Mouse (Mus musculus): Measurements from ENCODE around the gene Mia3.
"Not testable (repeated sequence)": the region's sequence is repeated elsewhere in the genome, so short reads cannot be mapped to it uniquely, and the experiment has no call there.

The Mia3 gene

GRCm38 (mm10) chr1:183344886-183345816 lies 24.2 kb downstream of the Mia3 start:
- peak; percentile 75 for DNase-seq (ENCODE audit: low read depth, low spot score)

GRCm38 (mm10) chr1:183342902-183343301 lies 26.5 kb downstream of the Mia3 start:
- DNase-seq (ENCODE audit: low read depth, low spot score): not testable (repeated sequence)

GRCm38 (mm10) chr1:183327171-183327570 lies 42.2 kb downstream of the Mia3 start:
- DNase-seq (ENCODE audit: low read depth, low spot score): no peak

- DNase-seq (ENCODE audit: low read depth, low spot score): no peak
Measured at GRCm38 (mm10) chr1:183324433-183324832, 44.9 kb downstream of the Mia3 start.

- DNase-seq (ENCODE audit: low read depth, low spot score): no peak
Measured at GRCm38 (mm10) chr1:183323923-183324322, 45.4 kb downstream of the Mia3 start.

GRCm38 (mm10) chr1:183322496-183322895 lies 46.9 kb downstream of the Mia3 start:
- DNase-seq (ENCODE audit: low read depth, low spot score): not testable (repeated sequence)

GRCm38 (mm10) chr1:183320708-183321107 lies 48.6 kb downstream of the Mia3 start:
- DNase-seq (ENCODE audit: low read depth, low spot score): no peak

- DNase-seq (ENCODE audit: low read depth, low spot score): no peak
Measured at GRCm38 (mm10) chr1:183315783-183316182, 53.6 kb downstream of the Mia3 start.

- no peak for DNase-seq (ENCODE audit: low read depth, low spot score)
Measured at GRCm38 (mm10) chr1:183312076-183312475, 57.3 kb downstream of the Mia3 start.

- peak; percentile 69 for DNase-seq (ENCODE audit: low read depth, low spot score)
Measured at GRCm38 (mm10) chr1:183309601-183310000, 59.8 kb downstream of the Mia3 start.

- DNase-seq (ENCODE audit: low read depth, low spot score): no peak
Measured at GRCm38 (mm10) chr1:183308476-183308875, 60.9 kb downstream of the Mia3 start.

- DNase-seq (ENCODE audit: low read depth, low spot score): peak; percentile 16
Measured at GRCm38 (mm10) chr1:183307555-183307954, 61.8 kb downstream of the Mia3 start.

GRCm38 (mm10) chr1:183299161-183299560 lies 70.2 kb downstream of the Mia3 start:
- DNase-seq (ENCODE audit: low read depth, low spot score): peak; percentile 94

- peak; percentile 42 for DNase-seq (ENCODE audit: low read depth, low spot score)
Measured at GRCm38 (mm10) chr1:183297886-183298489, 71.4 kb downstream of the Mia3 start.

GRCm38 (mm10) chr1:183297473-183297885 lies 71.9 kb downstream of the Mia3 start:
- peak; percentile 15 for DNase-seq (ENCODE audit: low read depth, low spot score)

- DNase-seq (ENCODE audit: low read depth, low spot score): peak; percentile 80
Measured at GRCm38 (mm10) chr1:183296877-183297383, 72.4 kb downstream of the Mia3 start, which contains the start of gene Brox. Gene Brox (minus strand): TSS chr1:183297269.

GRCm38 (mm10) chr1:183296465-183296864 lies 72.9 kb downstream of the Mia3 start, which contains the start of gene Aida:
Gene Aida (plus strand): TSS chr1:183296590.
- no peak for DNase-seq (ENCODE audit: low read depth, low spot score)

GRCm38 (mm10) chr1:183289576-183289975 lies 79.8 kb downstream of the Mia3 start:
- no peak for DNase-seq (ENCODE audit: low read depth, low spot score)

GRCm38 (mm10) chr1:183288351-183288750 lies 81.0 kb downstream of the Mia3 start:
- no peak for DNase-seq (ENCODE audit: low read depth, low spot score)

All from skeletal muscle tissue, adult 2 months (tissue).